Mouse (Mus musculus) kidney, adult 8-10 months (tissue): ENCODE results near the gene Ube2b.
A peak's percentile ranks its signal among the peaks of the same experiment; 100 is the strongest.

Source experiments
- DNase-seq, 2 experiments: peaks; one replicate each; pipeline ENCODE4 v3.0.0; 2022

Gene Ube2b

DNA sequence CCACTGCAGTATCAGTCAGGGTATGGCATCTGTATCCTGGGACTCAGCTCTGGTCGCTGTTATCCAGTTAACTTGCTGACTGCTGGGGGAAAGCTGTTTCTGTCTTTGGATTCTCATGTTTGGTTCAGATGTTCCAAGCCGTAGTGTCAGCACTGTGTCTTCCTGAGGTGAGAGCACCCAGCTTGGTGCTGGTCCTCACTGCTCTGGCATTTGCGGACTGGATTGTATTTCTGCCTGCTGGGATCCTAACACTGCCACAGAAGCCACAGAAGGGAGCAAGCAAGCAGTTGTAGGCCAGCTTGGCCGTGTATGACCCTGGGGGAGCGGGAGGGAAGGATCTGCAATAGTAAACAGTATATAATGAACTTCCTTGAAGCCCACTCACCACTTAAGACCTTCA lies 33.9 kb downstream of the Ube2b start:
- no peak for DNase-seq

DNA sequence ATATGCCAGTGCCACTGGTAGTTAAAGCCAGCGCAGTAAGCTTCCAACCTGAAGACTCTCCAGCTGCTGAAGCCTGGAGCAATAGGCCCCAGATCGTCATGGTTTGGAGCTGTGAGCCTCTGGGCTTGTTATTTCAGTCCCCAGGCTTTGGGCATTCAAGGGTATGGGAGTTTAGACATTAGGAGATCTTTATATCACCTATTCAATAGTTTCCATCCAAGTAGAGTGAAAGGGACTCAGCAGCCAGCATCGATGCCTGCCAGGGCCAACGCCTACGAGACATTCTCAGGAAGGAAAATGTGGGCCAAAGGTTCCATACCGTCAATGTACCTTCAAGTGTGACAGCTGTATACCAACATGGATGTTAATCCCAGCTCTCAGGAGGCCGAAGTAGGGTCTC lies 38.3 kb downstream of the Ube2b start:
- no peak for DNase-seq

DNA sequence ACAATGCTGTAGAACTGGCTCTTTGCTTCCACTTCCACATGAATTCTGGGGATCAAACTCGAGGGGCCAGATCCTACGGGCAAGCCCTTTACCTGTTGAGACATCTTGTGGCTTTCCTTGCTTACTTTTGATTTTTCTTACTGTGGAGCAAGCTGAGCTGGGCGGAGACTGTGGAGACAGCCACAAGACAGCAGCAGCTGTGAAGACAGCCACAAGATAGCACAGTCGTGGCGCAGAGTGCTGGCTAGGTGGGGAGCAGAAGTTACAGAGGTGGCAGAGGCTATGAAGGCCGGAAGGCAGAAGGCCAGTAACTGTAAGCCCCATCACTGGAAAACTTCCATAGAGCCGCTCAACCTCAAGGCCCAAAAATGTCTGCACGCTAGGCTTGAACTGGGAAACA lies 38.8 kb downstream of the Ube2b start:
- DNase-seq, result no peak

DNA sequence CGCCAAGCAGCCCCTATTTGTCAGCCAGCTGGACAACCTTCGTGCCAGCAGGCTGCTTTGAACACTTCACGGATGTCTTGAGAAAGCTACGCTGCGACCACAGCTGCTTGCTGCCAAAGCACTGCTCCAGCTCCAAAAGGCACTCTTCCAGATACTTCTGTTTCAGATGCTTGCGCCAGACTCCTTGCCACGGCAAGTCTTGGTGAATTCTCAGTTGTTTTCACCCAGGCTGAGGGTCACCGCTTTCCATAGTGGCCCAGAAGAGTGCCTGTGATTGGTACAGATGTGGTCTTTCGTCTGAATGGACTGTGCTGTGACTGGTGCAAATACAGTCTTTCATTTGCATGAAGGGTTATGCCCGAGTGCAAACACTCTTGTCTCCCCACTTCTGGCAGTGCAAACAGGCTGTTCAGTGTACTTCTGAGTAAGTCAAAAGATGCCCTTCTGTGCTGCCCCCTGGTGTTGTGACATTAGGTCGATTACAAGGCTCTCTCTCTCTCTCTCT lies 39.5 kb downstream of the Ube2b start:
- no peak for DNase-seq

DNA sequence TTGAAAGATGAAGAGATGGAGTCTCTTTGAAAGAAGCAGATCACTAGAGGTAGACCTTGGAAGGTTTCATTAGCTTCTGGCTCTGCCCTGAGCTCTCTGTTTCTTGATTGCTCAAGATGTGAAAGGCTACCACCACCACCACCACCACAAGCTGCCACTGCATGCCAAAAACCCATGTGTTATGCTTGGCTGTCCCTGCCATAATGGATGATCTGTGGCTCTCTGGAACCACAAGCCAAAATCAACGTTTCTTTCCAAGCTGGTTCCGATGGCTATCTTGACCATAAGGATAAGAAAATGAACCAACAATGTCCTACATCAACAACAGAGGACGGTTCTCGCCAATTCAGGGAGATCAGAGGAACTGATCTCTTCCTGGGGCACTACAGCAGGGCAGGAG lies 40.5 kb downstream of the Ube2b start:
- no peak for DNase-seq

DNA sequence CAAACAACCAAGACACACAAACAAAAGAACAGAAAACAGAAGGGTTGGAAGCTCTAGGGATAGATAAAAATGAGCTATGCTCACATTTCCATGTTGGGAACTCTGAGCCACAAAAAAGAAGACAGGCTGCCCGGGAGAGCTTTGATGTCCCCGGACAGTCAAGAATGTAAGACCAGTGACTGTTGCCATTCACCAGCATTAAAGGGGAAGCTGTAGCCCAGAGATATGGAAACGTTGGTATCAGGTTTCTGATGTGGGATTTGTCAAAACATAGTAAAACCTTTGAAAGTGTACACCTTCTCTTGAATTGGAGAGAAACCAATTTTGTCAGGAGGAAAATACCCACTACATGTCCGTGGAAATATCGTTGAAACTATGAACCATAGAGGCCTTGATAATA lies 41.1 kb downstream of the Ube2b start:
- no peak for DNase-seq

DNA sequence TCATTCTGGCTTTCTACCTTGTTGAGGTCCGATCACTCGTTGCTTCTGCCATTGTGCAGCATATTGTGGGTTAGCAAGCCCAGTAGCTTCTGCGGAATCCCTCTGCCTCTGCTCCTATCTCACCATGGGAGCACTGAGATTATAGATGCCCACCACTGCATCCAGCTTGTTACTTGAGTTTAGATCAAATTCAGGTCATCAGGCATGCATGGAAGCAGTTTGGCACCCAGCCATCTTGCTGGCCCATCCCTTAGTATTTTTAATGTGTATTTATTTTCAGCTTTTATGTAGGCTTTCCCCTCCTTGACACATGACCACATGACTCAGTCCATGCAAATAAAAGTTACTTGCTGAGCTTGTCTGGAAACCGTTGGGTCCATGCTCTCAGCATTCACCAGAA lies 42.8 kb downstream of the Ube2b start:
- DNase-seq, result no peak

DNA sequence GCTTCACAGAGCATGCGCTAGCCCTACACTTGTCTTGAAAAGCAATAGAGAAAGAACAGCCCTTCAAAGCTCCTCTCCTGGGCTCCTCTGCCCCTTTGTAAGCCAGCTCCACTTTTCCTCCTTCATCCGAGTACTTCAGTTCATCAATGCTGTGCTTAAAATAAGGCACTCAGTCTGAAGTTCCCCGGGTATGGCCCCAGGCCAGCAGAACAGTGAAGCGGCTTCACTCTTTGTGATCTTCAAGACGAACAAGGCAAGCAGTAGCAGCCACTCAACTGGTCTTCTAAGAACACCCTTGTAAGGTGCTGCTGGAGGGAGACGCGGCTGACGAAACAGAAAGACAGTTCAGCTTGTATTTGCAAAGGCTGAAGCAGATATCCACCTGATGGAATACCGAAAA lies 44.5 kb downstream of the Ube2b start:
- no peak for DNase-seq

DNA sequence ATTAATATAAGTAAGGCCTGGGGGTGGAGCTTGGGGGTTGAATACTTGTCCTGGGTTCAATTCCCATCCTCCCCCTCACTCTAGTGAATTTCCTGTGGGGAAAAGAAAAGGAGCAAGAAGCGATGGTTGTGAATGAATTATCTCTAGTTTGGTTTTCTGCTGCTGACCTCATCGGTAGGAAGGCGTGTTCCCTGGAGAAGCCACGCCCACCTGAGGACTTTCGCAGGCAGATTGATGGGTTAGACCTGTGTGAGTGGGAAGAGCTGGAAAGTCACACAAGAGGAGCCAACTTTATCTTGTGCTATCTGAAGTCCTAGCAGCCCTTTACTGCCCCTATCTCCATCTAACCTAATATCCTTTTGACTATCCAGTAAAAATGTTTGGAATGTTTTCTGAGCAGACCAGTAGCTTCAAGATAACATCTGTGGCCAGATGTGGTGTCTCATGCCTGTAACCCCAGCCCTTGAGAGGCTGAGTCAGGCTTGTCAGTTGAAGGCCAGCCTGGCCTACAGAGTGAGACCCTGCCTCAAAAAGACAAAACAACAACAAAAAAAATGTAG lies 48.6 kb downstream of the Ube2b start:
- no peak for DNase-seq

DNA sequence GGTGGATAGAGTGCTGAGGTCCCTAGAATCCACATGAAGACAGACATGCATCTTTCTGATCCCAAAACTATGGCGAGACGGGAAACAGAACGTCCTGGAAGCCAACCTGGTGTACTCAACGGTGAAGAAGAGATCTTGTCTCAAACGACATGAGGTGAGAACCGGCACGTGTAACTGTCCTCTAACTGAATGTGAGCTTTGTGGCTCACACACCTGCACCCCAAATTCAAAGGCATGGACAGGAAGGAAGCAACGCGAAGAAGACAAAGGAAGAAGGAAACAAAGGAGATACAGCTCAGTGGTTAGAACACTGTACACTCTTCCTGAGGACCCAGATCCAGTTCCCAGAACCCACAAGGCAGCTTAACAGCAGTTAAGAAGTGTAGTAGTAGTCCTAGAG lies 50.6 kb downstream of the Ube2b start:
- DNase-seq, result no peak

DNA sequence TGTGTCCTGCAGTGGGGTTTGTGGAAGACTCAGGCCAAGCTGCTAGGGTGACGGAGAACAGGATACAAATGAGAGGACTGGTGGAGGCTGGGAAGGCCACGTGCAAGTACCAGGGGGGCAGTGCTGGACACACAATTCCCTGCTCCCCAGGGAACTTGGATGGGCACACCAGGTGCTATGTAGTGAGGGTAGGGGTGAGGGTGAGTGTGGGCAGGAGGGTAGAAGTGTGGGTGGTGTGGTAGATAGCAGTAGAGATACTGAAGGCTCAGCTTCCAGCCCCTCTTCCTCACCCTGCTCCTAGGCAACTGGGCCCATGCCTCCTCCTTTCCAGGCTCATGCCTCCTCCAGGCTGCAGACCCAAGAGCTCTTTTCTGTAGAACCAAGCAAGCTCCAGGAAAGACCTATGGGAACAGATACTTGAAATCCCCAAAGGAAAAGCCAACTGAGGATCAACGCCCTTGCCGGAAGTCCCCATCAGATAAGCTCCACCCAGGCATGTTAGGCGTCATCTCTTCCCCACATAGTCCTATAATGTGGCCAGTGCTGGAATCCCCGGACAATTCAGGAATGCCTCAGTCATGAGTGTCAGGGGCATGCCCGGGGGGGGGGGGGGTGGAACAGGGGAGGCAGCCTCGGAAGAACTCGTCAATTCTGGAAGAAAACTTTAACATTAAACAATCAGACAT lies 51.3 kb downstream of the Ube2b start:
- no peak for DNase-seq

DNA sequence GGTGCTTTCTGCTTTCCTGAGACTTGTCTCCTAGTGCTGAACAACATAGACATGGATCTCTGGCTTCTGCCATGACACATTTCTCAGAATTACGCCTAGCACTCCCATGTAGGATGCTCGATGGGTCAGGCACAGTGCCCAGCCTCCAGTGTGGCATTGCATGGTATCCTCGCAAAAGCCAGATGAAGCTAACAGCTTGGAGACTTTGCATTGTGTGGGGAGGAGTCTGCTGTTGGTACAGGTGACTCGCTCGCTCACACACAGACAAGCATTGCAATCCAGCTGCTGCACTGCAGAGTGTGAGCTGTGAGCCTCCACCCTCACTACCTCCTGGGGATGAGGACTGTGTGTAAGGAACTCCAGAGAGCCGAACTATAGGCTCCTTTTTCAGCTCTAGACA lies 54.4 kb downstream of the Ube2b start:
- no peak for DNase-seq

DNA sequence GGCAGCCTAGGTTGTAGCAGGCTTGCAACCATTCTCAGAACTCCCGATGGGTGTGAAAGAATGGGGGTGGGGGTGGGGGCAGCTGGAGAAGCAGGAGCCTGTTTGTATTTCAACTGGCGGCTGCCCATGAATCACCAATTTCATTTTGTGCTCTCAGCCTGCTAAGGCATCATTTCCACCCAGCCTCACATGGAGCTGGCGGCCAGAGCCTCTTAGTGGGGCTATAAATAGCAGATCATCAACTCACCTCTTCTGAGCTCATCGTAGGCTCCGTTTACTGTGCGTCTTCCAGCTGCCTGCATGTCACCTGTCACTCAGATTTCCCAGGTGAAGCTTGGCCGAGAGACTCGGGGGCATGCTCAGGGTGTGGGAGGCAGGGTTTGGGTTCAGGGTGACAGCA lies 55.0 kb downstream of the Ube2b start:
- no peak for DNase-seq

DNA sequence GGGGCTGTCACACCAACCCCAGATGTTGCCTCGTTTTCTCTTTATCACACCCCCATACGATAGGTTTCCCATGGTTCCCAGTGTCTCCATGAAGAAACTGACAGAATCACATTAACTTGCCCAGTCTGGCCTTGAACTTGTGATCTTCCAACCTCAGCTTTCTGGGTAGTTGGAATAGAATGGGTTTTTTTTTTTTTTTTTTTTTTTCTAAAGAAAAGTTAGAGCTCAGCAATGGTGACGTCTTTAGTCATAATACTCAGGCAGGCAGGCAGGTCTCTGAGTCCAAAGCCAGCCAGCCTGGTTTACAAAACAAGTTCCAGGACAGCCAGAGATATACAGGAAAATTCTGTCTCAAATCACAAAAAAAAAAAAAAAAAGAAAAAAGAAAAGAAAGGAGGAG lies 56.3 kb downstream of the Ube2b start:
- DNase-seq, result no peak

DNA sequence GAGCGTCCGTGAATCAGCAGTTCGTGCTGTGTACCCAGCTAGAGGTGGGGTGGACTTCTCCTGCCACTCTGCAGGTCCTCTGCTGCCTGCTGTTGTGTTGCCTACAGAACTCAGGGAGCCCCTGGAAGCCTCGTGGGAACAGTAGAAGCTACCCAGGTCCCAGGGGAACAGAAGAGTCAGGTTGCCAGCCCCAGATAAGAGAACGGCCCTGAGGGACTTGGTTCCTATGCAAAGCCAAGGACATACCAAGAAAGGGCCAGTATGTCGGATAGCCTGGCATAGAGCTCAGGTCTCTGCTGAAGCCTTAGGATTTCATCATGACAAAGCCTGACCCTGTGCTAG lies 57.1 kb downstream of the Ube2b start:
- DNase-seq, result no peak

DNA sequence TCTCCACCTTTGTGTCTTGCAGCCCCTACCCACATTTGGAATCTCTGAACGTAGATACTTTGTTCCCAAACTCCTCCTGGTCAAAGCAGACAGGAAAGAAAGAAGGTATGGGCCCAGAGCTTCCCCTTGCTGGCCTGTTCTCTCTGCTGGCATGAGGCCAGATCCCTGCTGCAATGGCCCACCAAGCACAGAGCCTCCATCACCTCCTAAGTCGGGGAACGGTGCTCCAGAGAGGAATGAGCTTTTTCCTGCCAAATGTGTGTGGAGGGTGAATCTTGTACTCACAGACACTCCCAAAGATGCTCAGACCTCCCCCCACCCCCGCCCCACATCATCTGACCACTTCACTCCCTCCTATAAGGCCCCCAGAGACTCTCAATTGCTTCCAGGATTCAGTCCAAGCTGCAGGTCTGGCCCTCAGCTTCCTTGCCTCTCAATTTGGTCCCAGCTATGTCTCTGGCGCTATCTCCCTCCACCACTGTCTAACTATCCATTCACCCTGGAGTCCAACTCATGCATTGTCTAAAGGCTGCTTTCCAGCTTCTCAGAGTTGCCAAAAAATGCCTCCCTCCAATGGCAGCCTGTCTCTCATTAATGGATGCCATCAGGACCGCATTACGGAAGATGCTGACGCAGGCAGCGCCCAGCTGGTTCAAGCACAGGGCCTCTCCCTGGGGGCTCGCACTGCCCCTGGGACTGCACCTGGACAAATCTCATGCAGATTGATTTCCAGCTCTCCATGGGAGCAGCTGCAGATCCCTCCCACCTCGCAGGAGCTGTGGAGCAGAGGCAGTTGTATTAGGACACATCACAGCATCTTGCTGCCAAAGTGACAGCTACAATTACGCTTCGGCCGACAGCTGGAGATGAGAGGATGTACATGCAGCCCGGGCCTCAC lies 57.7 kb downstream of the Ube2b start:
- DNase-seq, result no peak

DNA sequence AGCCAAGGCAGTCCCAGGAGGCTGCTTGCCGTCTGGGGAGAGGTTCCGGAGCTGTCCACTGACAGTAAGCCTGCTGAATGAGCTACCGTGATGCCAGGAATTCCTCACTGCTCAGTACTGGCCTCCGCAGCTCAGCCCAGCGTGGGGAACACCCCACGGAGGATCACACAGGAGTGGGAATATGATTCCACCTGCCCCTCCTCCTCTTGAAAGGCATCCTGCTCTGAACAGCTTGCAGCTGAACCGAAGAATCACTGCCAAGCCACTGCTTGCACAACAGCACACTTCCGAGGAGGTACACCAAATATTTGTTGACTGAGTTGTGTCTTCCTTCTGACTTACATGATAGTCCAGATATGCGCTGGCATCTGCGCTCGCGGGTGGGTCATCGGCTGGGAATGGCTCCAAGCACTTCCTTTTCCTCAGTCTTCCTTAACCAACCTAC lies 60.0 kb downstream of the Ube2b start:
- peak in 1 of 2 experiments; percentile 27 for DNase-seq

DNA sequence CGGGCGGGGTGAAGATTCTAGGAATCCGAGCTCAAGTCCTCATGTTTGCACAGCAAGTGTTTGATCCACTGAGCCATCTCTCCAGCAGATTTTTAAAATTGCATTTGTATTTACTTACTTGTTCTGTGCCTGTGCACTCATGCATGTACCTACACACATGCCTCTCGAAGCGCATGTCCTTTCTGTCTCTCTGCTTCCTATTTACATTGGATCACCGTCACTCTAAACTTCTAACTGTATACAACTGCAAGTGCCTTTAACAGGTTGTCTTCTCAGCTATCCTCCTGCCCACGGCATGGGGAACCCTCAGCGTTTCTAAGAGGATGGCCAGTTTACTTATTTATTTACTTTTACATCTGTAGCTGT lies 61.0 kb downstream of the Ube2b start:
- no peak for DNase-seq

DNA sequence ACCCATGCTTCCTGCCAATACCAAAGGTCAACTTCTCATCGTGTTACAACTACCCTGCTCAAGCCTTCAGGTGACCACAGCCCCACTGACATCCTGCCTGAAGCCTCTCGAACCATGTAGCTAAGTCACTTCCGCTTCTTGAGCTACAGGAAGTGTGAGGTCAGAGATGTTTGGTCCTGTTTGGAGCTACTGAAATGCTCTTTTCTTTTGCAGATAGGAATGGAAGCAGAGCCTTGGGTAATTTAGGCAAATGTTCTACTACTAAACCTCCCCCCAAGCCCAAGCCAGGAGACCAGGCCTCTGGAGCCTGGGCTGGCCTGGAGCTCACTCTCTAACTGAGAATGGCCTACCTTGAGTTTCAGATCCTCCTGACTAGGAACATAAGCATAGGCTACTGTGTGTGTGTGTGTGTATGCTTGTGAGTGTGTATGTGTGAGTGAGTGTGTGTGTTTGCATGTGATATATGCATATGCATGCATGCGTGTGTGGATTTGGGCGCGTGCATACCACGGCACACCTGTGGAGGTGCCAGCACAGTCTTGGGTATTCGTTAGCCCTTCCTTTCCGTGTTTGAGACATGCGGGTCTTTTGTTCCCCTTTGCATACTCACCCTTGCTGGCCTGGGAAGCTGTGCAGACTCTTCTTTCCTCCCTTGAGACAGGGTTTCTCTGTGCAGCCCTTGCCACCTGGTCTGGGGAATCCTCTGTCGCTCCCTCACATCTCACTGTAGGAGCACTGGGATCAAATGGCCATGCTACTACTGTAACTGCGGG lies 61.6 kb downstream of the Ube2b start:
- no peak for DNase-seq

DNA sequence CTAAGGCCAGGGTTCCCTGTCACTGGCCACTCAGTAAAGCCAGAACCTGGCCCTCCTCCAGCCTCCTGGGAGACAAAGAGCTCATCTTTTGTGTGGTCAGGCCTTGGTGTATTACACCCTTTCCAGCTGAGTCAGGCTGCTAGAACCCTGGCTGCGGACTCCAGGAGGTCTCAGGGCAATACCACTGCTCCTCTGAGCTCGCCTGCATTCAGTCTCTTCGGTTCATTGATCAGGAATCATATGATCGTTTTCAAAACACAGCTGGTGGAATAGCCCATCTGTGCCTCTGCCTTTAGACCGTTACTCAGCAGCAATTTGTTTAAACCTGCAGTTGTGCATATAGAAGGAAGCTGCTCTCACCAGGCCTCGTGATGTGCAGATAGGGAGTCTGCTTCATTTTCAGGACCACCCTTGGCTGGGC lies 63.2 kb downstream of the Ube2b start:
- DNase-seq, result peak; percentile 60 to 68

DNA sequence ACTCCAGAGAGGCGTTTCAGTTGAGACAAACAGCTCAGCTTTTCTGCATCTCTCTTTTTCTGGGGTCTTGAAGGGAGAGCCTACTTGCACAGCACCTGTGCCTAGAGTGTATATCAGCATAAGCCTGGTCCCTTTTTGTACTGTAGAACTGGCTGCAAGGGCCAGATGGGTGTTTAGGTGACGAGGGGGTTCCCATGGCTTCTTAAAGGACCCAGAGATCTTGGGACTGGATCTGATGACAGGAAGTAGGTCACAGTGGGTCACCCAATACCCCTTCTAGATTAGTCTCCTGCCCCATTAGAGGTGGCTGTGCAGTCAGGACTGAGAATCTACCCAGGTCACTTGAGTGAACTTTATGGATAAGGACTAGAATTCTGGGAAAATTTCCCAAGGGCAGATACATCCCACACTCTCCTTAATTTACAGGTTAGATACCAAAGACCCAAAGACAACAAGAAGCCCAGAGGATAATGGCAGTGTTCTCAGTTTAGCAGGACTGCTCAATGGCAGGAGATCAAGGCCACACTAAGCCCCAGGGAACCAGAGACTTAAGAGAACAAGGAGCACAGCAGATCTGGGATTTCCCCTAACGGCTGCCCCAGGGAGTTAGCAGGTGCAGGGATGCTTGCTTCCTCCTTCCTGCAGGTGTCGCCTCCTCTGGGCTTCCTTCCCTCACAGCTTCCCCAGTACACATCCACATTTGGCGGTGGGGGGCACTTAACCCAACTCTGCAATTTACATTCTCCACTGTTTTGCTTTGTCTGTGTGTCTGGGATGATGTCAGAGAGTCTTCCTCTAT lies 64.7 kb downstream of the Ube2b start:
- no peak for DNase-seq
